Mouse (Mus musculus) midbrain, embryonic 10.5 days (tissue): Measurements from ENCODE around the gene Ap1b1. TPM values are rescaled to one million over a fixed set of nuclear protein-coding genes. Genes with fewer than 3 reads are reported as not detected.

Experiments
- DNase-seq: peaks from one replicate; pipeline ENCODE4 v3.0.0-alpha.2; 2017; ENCODE audit warnings: low spot score
- H3K27ac ChIP-seq: fragments of 300-500 bp; sonication (generic); replicated peaks from 2 replicates; pipeline ENCODE4 v1.5.1; 2016; ENCODE audit warnings: mild to moderate bottlenecking
- H3K27me3 ChIP-seq: fragments of 300-500 bp; sonication (generic); 2 replicates; pipeline ENCODE4 v1.6.1; 2016; ENCODE audit warnings: low read depth, mild to moderate bottlenecking; ENCODE audit not compliant: poor library complexity, severe bottlenecking
- H3K36me3 ChIP-seq: fragments of 300-500 bp; sonication (generic); 2 replicates; pipeline ENCODE4 v1.6.1; 2016; ENCODE audit warnings: mild to moderate bottlenecking, moderate library complexity
- H3K4me1 ChIP-seq: fragments of 300-500 bp; sonication (generic); 2 replicates; pipeline ENCODE4 v1.6.1; 2016
- H3K4me3 ChIP-seq: fragments of 300-500 bp; sonication (generic); 2 replicates; pipeline ENCODE4 v1.5.1; 2016; ENCODE audit warnings: mild to moderate bottlenecking, moderate library complexity
- H3K9me3 ChIP-seq: fragments of 300-500 bp; sonication (generic); replicated peaks from 2 replicates; pipeline ENCODE4 v1.6.1; 2016; ENCODE audit warnings: mild to moderate bottlenecking
- WGBS: fragments of 180-500 bp; shearing (Covaris S2); methylation state at CpG from one replicate; pipeline ENCODE4 v1.1.7; 2016; 5-methylcytosine and 5-hydroxymethylcytosine counted together
- polyA plus RNA-seq: library from polyadenylated mRNA; unstranded; fragments of >200 nt; fragmentation: Nextera tagmentation; extraction: Ambion mirVana; gene quantifications from 2 replicates; pipeline ENCODE4 v1.2.1, GENCODE M21; 2016

Ap1b1 gene
- polyA plus RNA-seq, result 62.2 and 68.4 TPM in 2 replicates

DNA sequence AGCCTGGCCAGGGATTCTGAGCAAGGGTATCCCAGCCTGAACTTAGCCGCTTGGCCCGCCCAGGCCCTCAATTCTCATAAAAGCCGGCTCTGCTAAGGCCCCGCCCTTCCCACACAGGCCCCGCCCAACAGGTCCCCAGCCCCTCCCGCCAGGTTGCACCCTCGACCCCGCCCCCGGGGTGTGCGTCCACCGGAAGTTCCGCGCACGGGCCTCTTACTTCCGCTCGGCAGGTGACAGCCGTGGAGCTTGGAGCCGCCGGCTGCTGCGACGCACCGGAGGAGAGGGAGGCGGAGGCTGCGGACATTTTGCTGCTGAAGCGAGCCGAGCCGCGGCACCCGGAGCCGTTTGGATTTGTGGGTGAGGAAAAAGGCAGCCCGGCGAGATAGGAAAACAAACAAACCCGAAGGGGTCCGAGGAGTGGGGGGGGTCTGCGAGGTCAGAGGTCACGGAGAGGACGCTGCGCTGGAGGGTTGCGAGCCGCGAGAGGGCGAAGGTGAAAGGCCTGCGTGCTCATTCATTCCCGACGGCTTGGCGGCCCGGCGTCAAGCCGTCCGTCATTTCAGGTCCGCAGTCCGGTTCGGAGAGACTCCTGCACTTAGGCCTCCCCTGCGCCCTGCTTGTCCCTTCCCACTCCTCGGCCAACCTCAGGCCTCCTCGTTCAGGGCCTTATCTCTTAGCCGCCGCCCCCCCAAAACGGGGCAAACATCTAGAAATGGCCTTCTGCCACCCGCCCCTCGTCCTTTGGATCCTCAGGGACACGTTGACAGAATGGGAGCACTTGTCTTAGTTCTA lies at the start of gene Ap1b1:
Gene Ap1b1, plus strand, starts transcription at position 130 of the 792 bp plus-strand sequence.
- peak; percentile 94 for DNase-seq
- Histone ChIP-seq H3K4me1 (peaks cover 22% of the 10 kb centered on the region), H3K36me3 (peaks cover 20% of the 10 kb centered on the region), H3K27ac (peak within 1 kb of the TSS; percentile 85), H3K9me3 (no peaks in the 10 kb centered on the region), H3K27me3 (no peaks in the 10 kb centered on the region), H3K4me3 (peak within 1 kb of the TSS; percentile 86)
- WGBS, result 1% methylated on average over 62 of the region's 62 CpGs

DNA sequence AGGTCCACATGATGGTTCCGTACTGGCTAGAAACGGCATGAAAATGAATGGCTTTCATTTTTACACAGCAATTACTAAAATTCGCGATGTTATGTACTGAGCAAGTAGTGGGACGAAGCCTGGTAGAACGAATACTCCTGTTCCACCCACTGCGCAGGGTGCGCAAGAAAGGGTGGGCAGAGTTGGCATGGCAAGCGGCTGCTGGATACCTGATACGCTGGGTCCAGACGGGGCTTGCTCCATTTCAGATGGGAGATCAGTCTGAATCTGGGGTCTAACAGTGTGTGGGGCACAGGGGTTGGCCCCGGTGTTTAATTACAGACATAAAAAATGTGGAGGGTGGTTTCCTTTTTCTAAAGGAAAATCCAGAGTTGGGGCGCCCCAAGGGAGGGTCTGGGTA lies 40.1 kb upstream of the Ap1b1 start:
- peak overlapping the region; percentile 64 for H3K4me3 ChIP-seq
- WGBS, result 47% methylated on average over 13 of the region's 13 CpGs

DNA sequence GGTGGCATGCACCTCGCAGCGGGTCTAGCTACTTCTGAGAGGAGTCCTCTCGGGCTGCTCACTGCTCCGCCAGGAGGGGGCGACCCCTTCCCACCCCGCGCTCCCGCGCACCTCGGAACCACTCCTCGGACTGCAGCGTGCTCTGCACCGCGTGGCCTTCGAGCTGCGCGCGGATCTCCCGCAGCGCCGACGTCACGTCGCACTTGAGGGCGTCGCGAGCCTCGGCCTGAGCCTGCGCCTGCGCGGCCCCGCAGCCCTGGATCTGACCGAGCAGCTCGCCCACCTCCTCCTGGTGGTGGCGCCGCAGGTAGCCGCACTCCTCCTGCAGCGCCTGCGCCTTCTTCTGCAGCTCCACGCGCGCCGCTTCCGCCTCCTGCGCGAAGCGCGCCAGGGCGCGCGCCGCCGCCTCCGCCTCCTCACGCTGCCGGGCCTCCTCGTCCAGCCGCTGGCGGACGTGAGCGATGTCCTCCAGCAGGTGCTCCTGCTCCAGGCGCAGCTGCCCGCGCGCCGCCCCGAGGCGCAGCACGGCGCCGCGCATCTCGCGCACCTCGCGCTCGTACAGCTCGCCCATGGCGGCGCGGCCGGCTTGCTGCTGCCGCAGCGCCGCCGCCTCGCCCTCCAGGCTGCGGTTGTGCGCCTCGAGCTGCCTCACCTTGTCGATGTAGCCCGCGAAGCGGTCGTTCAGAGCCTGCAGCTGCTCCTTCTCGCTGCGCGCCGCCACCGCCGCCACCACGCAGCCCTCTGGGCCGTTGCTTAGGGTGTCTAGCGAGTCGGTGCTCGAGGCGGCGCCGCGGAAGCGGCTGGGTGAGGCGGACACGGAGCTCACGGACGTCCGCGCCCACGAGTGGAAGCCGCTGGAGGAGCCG lies 39.4 kb upstream of the Ap1b1 start:
- peak; percentile 57 for DNase-seq
- under 1% methylated on average over 117 of the region's 120 CpGs for WGBS
- Histone ChIP-seq H3K27ac (peak overlapping the region; percentile 70), H3K4me1 (peaks cover 29% of the 10 kb centered on the region), H3K36me3 (no peaks in the 10 kb centered on the region), H3K27me3 (peaks cover 86% of the 10 kb centered on the region), H3K9me3 (0 out of 2 replicates have a peak, but pooled peaks cover 5% of the 10 kb centered on the region), H3K4me3 (peak overlapping the region; percentile 64)

More for the DNA sequence above, 40.1 kb upstream of the Ap1b1 start:
- H3K27me3 ChIP-seq, result peaks cover 80% of the 10 kb centered on the region
- H3K36me3 ChIP-seq, result no peaks in the 10 kb centered on the region
- H3K4me1 ChIP-seq, result peaks cover 29% of the 10 kb centered on the region
- H3K9me3 ChIP-seq, result 0 out of 2 replicates have a peak, but pooled peaks cover 5% of the 10 kb centered on the region
- no peak for DNase-seq
- H3K27ac ChIP-seq, result no peak overlapping the region

DNA sequence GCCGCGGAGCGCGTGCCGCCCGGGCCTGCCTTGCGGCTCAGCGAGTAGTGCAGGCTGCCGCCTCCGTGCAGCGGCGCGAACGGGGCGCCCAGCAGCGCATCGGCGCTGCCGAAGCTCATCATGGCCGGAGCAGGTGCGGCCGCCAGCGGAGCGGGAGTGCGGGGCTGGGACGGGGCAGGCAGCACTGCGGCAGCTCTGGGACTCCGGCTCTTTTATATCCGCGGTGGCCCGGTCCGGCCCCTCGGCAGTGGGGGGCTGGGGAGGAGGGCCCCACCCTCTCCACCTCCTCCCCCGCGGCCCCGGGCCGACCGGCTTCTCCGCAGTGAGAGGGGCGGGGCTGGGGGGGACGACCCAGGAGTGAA lies 38.8 kb upstream of the Ap1b1 start, which contains the start of gene Nefh:
Gene Nefh, minus strand, starts transcription at position 252 of the 362 bp plus-strand sequence.
- Histone ChIP-seq H3K9me3 (0 out of 2 replicates have a peak, but pooled peaks cover 5% of the 10 kb centered on the region), H3K4me1 (peaks cover 29% of the 10 kb centered on the region), H3K27ac (peak within 1 kb of the TSS; percentile 70), H3K36me3 (no peaks in the 10 kb centered on the region), H3K27me3 (peaks cover 92% of the 10 kb centered on the region), H3K4me3 (peak within 1 kb of the TSS; percentile 64)
- peak; percentile 30 for DNase-seq
- under 1% methylated on average over 40 of the region's 41 CpGs for WGBS

DNA sequence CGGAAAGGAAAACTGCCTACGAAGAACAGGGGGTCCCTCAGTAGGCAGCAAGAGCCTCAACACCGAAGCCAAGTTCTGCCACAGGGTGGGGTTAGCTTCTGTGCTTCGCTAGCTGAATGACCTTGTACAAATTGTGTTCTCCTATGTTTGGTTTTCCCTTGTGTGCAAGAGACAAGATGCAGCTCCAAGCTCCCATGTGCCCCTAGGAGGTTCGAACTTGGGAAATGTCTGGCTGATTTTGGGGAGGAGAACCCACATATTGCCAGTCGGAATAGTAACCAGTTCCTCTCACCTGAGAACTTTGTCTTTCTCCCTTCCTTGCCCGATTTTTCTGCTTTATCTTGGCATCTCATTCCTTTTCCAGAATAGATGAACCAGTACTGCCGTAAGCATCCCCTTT lies 37.8 kb upstream of the Ap1b1 start:
- Histone ChIP-seq H3K27ac (no peak overlapping the region), H3K9me3 (0 out of 2 replicates have a peak, but pooled peaks cover 5% of the 10 kb centered on the region), H3K4me1 (peaks cover 35% of the 10 kb centered on the region), H3K4me3 (no peak overlapping the region), H3K36me3 (no peaks in the 10 kb centered on the region), H3K27me3 (peaks cover 100% of the 10 kb centered on the region)
- 33% methylated on average over 8 of the region's 8 CpGs for WGBS
- no peak for DNase-seq

DNA sequence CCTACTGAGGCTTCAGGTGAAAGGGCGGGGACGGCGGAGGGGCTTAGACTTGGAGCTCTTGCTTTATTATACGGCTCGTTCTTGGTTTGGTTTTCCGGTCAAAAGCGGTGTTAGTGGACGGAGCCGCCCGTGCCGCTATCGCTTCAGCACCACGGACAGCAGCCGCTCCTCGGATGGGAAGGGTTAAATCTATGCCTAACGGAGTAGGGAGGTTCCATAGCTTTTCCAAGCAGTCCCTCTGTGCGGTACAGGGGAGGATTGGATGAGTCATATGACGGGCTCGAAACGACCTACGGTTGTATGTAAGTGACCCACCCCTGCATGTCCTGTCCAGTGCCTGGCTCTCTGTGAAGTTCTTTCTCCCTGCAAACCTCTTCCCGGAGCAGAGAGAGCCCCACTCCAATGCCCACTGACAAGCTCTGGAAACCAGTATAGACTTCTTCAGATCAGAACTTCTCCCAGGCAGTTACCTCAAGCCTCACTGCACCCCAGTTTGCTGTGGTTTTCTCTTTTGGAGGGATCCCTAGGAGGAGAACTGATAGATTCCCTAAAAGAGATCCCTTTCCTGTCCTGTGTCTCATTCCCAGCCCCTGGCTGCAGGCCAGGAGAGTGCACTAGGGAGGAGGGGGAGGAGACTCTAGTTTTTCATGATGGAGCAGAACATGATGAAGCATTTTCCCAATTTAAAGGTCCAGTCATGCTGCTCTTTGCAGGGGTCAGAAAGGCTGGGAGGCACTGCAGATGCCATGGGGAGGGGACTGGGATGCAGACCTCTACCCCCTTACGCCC lies 37.2 kb upstream of the Ap1b1 start:
- DNase-seq, result peak; percentile 82
- no peaks in the 10 kb centered on the region for H3K36me3 ChIP-seq
- 6% methylated on average over 23 of the region's 23 CpGs for WGBS
- peaks cover 41% of the 10 kb centered on the region for H3K4me1 ChIP-seq
- no peak overlapping the region for H3K27ac ChIP-seq
- H3K27me3 ChIP-seq, result peaks cover 99% of the 10 kb centered on the region
- H3K9me3 ChIP-seq, result 0 out of 2 replicates have a peak, but pooled peaks cover 5% of the 10 kb centered on the region
- no peak overlapping the region for H3K4me3 ChIP-seq

DNA sequence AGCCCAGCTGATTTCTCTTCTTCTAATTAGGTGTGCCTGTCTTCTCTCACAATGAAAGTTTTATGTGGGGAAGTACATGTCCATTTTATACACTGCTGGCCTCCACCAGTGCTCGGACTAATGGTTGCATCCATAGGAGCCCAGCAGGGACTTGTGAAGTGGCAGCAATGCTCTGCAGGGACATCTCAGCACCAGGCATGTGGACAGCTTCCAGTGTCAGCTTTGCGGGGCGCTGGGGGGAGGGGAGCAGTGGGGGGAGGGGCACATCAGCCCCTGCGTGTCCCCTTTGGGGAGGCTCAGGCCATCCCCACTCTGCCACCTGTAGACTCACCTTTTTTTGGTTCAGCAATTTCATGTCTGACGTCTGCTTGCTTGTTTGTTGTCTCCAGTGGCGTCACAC lies 33.2 kb upstream of the Ap1b1 start:
- no peak for DNase-seq
- WGBS, result under 1% methylated on average over 6 of the region's 6 CpGs
- Histone ChIP-seq H3K9me3 (no peaks in the 10 kb centered on the region), H3K27me3 (peaks cover 60% of the 10 kb centered on the region), H3K36me3 (no peaks in the 10 kb centered on the region), H3K4me1 (peaks cover 21% of the 10 kb centered on the region), H3K4me3 (peak overlapping the region; percentile 20; the same call in 1 of the 2 replicates), H3K27ac (no peak overlapping the region)

DNA sequence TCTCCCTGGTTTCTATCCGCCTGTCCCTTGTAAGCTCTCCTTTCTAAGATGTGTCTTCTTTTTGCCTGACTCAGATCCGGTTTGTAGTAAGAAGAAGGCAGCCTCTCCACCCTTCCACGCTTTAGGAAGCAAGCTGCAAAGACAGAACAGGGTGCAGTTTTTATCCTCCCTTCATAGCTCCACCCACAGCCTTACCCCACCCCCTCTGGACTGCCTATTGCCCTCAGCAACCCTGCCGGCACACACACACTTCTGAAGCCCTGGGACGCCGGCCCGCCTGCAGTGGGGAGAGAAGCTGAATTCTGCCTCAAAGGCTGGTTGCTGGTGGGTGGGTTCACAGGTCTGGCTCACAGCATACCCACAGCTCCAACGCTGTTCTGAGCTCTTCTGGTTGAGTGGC lies 32.7 kb upstream of the Ap1b1 start:
- Histone ChIP-seq H3K4me1 (peaks cover 19% of the 10 kb centered on the region), H3K9me3 (no peaks in the 10 kb centered on the region), H3K27me3 (peaks cover 54% of the 10 kb centered on the region), H3K27ac (no peak overlapping the region), H3K4me3 (peak overlapping the region; percentile 20), H3K36me3 (no peaks in the 10 kb centered on the region)
- WGBS, result 2% methylated on average over 8 of the region's 8 CpGs
- no peak for DNase-seq

DNA sequence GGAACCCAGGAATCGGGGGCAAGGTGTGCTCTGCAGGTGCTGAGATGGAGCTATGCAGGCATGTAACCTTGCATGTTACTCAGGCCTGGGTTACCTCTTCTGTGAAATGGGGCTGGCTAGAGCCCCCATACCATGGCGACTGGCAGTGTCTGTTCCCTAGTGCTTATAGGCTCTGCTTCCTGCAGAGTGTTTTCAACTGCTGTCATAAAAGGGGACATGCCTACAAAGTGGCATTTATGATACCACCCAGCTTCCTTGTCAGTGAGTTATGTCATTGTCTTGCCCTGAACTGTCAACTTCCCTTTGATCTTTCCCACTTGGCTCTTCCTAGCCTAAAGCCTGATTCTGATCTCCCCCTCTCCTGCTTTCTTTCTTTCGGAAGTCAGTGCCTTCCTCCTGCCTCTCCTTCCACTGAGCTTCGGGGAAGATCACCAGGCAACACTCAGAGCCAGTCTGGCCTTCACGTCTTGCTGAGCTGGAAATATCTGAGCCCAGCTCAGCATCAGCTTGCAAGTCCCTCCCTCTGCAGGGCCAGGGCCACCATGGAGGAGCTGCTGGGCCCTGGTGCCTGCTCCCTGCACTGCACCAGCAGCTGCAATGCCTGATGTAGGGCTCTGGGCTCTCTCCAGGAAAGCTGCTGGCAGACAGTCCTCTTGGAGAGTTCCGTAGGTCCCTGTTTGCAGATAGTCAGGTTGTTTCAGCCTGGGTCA lies 23.4 kb upstream of the Ap1b1 start:
- WGBS, result 61% methylated on average over 6 of the region's 6 CpGs
- Histone ChIP-seq H3K9me3 (no peaks in the 10 kb centered on the region), H3K36me3 (no peaks in the 10 kb centered on the region)

DNA sequence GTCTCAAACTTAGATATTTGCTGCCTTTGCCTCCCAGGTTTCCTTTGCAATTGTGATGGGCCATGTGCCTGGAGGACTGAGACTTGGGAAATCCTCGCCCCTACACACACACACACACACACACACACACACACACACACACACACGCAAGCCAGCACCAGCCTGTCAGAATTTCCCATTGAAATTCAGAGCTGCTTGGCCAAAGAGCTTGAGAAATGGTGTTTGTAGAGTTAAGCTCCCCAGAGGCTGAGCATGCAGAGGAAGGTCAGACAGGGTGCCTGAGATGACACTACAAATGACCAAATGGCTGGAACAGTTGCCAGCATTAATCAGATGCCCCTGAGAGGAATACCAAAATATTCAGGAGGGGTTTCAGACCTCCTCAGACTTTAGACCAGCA lies 20.3 kb upstream of the Ap1b1 start:
- 57% methylated on average over 2 of the region's 2 CpGs for WGBS
- no peaks in the 10 kb centered on the region for H3K9me3 ChIP-seq
- no peaks in the 10 kb centered on the region for H3K36me3 ChIP-seq
- H3K4me3 ChIP-seq, result no peak overlapping the region
- H3K27me3 ChIP-seq, result no peaks in the 10 kb centered on the region
- 0 out of 2 replicates have a peak, but pooled peaks cover 9% of the 10 kb centered on the region for H3K4me1 ChIP-seq
- no peak overlapping the region for H3K27ac ChIP-seq
- no peak for DNase-seq

More for the DNA sequence above, 23.4 kb upstream of the Ap1b1 start:
- Histone ChIP-seq H3K27ac (no peak overlapping the region), H3K4me1 (0 out of 2 replicates have a peak, but pooled peaks cover 9% of the 10 kb centered on the region), H3K27me3 (no peaks in the 10 kb centered on the region), H3K4me3 (no peak overlapping the region)
- no peak for DNase-seq

DNA sequence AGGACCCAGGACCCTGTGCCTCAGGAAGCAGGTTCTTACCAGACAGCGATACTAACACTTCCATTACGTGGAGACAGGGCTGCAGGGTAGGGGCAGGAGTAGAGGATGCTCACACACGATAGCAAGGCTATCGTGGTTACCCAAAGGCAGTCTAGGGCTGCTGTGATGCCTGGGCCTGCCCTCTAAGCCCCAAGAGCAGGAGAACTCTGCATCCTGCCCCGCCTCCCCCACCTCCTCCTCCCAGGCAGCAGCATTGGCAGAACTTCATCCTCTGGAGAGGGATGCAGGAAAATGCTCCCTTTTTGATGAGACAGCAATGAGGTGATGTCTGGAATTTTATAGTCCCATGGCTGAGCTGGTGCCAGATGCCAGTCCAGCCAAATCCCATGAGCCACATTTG lies 19.7 kb upstream of the Ap1b1 start:
- H3K9me3 ChIP-seq, result no peaks in the 10 kb centered on the region

More for the DNA sequence above, 19.7 kb upstream of the Ap1b1 start:
- Histone ChIP-seq H3K27me3 (no peaks in the 10 kb centered on the region), H3K4me1 (0 out of 2 replicates have a peak, but pooled peaks cover 9% of the 10 kb centered on the region), H3K36me3 (no peaks in the 10 kb centered on the region), H3K27ac (no peak overlapping the region), H3K4me3 (no peak overlapping the region)
- WGBS, result 57% methylated on average over 5 of the region's 5 CpGs
- DNase-seq, result no peak
